Mouse (Mus musculus): ENCODE results near the gene Fam83g. TPM values are rescaled to one million over a fixed set of nuclear protein-coding genes. Genes with fewer than 3 reads are reported as not detected.

Gene Fam83g
- total RNA-seq, 2 experiments from 2014 or later: 0.09 TPM; not detected in 1

DNA sequence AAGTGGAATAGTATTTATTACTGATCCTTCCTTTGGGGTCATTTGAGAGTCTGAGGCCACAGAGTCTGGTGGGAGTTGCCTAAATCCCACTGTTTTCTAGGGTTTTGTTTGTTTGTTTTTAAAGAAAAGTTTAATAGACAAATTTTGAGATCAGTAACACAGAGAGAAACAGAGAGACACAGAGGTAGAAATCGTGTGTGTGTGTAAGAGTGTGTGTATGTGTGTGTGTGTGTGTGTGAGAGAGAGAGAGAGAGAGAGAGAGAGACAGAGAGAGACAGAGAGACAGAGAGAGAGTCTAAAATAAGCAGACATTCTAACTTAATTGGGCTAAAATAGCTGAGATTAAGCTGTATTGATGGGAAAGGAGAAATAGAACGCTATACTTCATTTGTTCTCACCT lies 30.3 kb upstream of the Fam83g start:
- TF ChIP-seq CTCF (IDR thresholded peaks at IDR 0.05): no peak
- no peak for DNase-seq (ENCODE audit: extremely low spot score in 1 of 2, low spot score in 2 of 2)
- intact Hi-C loops (cut with DNase I): no loop called here
- peak overlapping the region; percentile 47; the same call in 1 of the 2 replicates for H3K27ac ChIP-seq
- H3K4me3 ChIP-seq: peak overlapping the region; percentile 26; the same call in 1 of the 2 replicates

GRCm38 (mm10) chr11:61654786-61655311 lies 29.0 kb upstream of the Fam83g start:
- intact Hi-C loops (cut with DNase I): no loop called here
- no peak for TF ChIP-seq CTCF (IDR thresholded peaks at IDR 0.05)
- H3K27ac ChIP-seq: no peak overlapping the region
- DNase-seq (ENCODE audit: extremely low spot score in 1 of 2, low spot score in 2 of 2): no peak
- no peak overlapping the region for H3K4me3 ChIP-seq

DNA sequence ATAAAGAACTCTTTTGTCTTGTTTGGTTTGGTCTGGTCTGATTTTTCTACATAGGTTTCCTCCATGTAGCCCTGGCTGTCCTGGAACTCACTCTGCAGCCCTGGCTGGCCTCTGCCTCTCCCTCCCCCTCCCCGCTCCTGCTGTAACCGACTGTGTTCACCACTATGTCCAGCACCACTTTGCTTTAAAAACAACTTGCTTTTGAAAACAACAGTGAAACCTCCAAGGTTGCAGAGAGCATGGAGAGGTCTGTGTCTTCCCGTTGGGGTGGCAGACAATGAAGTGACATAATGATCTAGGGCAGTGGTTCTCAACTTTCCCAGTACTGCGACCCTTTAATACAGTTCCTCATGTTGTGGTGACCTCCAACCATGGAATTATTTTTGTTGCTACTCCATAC lies 28.2 kb upstream of the Fam83g start:
- intact Hi-C loops (cut with DNase I): no loop called here
- no peak for TF ChIP-seq CTCF (IDR thresholded peaks at IDR 0.05)
- no peak overlapping the region for H3K4me3 ChIP-seq
- DNase-seq (ENCODE audit: extremely low spot score in 1 of 2, low spot score in 2 of 2): no peak
- no peak overlapping the region for H3K27ac ChIP-seq

DNA sequence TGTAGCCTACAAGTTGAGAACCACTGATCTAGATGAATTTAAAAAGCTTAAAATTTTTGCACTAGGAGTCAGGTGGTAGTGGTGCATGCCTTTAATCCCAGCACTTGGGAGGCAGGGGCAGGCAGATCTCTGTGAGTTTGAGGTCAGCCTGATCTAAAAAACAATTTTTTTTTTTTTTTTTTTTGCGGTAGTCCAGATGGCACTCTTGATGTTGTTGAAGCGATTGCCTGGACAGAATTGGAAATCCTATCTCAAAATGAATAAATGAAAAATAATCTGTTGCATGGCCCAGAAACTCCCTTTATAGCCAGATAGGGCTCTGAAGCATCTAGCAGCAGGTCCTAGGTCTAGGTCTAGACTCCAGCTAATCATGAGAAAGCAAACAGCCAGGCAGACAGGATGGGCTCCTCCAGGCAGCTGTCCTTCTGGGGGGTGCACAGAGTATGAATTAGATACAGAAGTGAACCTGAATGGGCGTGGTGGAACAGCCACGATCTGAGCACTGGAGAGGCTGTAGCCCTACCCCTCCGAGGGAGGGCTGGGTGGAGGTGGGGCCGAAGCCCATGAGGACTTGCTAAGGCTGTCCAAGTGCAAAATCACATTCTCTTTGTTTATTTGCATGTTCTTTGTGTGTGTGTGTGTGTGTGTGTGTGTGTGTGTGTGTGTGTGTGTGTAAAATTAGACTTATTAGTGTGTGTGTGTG lies 27.6 kb upstream of the Fam83g start:
- TF ChIP-seq CTCF (IDR thresholded peaks at IDR 0.05): no peak
- DNase-seq (ENCODE audit: extremely low spot score in 1 of 2, low spot score in 2 of 2): no peak
- Histone ChIP-seq H3K4me3 (no peak overlapping the region), H3K27ac (no peak overlapping the region)
- intact Hi-C loops (cut with DNase I): no loop called here

GRCm38 (mm10) chr11:61657432-61657831 lies 26.5 kb upstream of the Fam83g start:
- Histone ChIP-seq H3K27ac (no peak overlapping the region), H3K4me3 (no peak overlapping the region)
- TF ChIP-seq CTCF (IDR thresholded peaks at IDR 0.05): no peak
- intact Hi-C loops (cut with DNase I): no loop called here
- DNase-seq (ENCODE audit: extremely low spot score in 1 of 2, low spot score in 2 of 2): no peak

- H3K4me3 ChIP-seq: no peak overlapping the region
- H3K27ac ChIP-seq: no peak overlapping the region; the same call in 1 of the 2 replicates
- intact Hi-C loops (cut with DNase I): no loop called here
- TF ChIP-seq CTCF (IDR thresholded peaks at IDR 0.05): no peak
- no peak for DNase-seq (ENCODE audit: extremely low spot score in 1 of 2, low spot score in 2 of 2)
Observed at GRCm38 (mm10) chr11:61658360-61658922, 25.4 kb upstream of the Fam83g start.

DNA sequence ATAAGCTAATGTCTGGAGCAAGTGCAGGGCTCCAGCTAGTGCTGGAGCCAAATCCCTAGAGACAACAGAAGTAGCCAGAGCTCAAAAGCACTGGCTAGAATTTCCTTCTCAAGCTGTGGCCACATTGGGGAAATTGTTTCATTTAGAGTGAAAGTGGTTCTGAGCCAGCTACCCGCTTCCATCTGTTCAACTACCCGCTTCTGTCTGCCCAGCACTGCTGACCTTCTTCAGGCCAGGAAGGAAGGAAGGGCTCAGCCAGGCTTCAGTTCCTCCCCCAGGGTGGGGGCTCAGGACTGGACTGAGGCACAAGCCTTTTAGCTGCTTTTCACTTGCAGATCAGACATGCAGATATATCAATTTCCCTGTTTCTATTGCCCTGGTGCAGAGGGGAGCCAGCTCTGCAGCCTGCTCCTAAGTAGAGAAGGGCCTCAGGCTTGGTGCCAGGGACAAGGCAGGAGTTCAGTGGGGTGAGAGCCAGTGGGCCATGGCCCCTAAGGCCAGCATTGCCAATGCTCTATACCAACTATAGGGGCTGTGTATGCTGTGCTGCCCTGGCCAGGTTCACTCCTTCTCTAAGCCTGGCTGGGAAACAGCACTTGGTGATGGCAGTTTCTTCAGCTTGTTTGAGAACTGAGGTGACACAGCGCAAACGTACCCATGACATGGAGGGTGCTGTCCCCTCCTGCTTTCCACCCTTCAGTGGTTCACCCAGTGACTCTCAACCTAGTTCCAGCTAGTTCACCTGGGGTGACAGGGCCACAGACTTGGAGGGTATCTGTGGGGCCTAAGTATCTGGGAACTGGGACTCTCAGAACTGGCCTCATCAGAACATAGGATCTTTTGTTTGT lies 24.7 kb upstream of the Fam83g start:
- intact Hi-C loops (cut with DNase I): no loop called here
- no peak for TF ChIP-seq CTCF (IDR thresholded peaks at IDR 0.05)
- Histone ChIP-seq H3K4me3 (no peak overlapping the region), H3K27ac (no peak overlapping the region; the same call in 1 of the 2 replicates)
- no peak for DNase-seq (ENCODE audit: extremely low spot score in 1 of 2, low spot score in 2 of 2)

DNA sequence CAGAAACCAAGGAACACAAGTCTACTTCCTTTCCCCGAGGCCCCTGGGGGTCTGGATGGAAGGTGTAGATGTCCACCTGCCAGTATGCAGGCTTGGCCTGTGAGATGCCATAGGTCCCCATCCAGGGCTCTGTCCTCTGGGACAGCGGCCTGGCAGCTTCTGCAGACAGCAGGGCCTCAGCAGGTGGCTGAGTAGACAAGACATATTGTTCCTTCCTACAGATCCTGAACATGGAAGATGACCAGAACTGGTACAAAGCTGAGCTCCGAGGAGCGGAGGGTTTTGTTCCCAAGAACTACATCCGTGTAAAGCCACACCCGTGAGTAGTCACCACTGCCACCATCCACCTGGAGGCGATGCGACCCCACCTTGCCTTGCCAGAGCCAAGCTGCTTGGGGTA lies 23.9 kb upstream of the Fam83g start:
- no peak for TF ChIP-seq CTCF (IDR thresholded peaks at IDR 0.05)
- H3K27ac ChIP-seq: no peak overlapping the region
- DNase-seq (ENCODE audit: extremely low spot score in 1 of 2, low spot score in 2 of 2): no peak
- no peak overlapping the region for H3K4me3 ChIP-seq
- intact Hi-C loops (cut with DNase I): no loop called here

- no peak for DNase-seq (ENCODE audit: extremely low spot score in 1 of 2, low spot score in 2 of 2)
- no peak overlapping the region for H3K4me3 ChIP-seq
- intact Hi-C loops (cut with DNase I): no loop called here
- no peak overlapping the region for H3K27ac ChIP-seq
- TF ChIP-seq CTCF (IDR thresholded peaks at IDR 0.05): no peak
Observed at GRCm38 (mm10) chr11:61660806-61661392, 23.0 kb upstream of the Fam83g start.

DNA sequence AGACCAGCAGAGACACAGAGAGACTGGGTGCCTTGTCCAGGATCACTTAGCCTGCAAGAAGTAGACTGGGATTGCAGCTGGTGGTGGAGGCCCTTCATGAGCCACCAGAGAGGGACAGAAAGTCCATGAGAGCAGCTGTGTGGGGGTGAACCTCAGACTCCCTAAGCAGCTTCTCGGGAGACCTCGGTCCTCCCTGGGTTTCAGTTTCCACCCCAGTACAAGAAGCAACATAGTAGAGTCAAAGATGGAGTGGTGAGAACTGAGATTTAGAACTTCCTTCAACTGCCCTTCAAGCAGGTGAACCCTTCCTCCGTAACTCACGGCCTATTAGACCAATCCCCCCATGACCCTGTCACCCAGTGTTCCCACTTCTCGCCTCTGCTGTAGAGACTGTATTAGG lies 21.7 kb upstream of the Fam83g start:
- H3K27ac ChIP-seq: no peak overlapping the region
- no peak for TF ChIP-seq CTCF (IDR thresholded peaks at IDR 0.05)
- no peak overlapping the region for H3K4me3 ChIP-seq
- intact Hi-C loops (cut with DNase I): no loop called here
- no peak for DNase-seq (ENCODE audit: extremely low spot score in 1 of 2, low spot score in 2 of 2)

DNA sequence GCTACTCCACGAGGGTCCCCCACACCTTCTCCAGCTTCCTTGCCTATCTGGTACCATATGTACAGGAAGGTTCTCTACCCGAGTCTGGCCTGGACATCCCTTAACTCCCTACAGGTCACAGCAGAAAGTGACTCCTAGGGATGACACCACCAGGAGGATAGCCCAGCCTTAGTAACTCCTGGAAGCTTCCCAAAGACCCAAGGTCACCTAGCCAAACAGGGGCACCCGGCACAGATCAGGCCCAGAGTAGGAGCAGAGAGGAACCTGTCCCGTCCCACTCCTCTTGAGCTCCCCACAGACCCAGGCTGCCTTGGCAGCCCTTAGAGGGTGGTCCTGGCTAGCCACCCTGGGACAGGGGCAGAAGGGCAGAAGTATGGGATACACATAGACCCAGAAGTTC lies 18.5 kb upstream of the Fam83g start:
- intact Hi-C loops (cut with DNase I): no loop called here
- Histone ChIP-seq H3K27ac (no peak overlapping the region), H3K4me3 (no peak overlapping the region)
- no peak for TF ChIP-seq CTCF (IDR thresholded peaks at IDR 0.05)
- DNase-seq (ENCODE audit: extremely low spot score in 1 of 2, low spot score in 2 of 2): no peak

Measured in left cerebral cortex, adult 2 months (tissue).